Mouse (Mus musculus): Measurements from ENCODE around the gene Atp6v0a4. TPM values are rescaled to one million over a fixed set of nuclear protein-coding genes. Genes with fewer than 3 reads are reported as not detected.

The Atp6v0a4 gene
- polyA plus RNA-seq, 1 experiment from 2014 or later, result not detected

GRCm38 (mm10) chr6:38072137-38072796 lies 52.1 kb downstream of the Atp6v0a4 start:
- no peak overlapping the region for H3K9ac ChIP-seq (ENCODE audit: low read depth, low read length)
- no peaks in the 10 kb centered on the region; the same call in 1 of the 2 replicates for H3K4me1 ChIP-seq (replicated peaks; ENCODE audit: control insufficient read depth, insufficient read depth, low read length)
- 56% methylated on average over 5 of the region's 5 CpGs for WGBS
- H3K27me3 ChIP-seq (ENCODE audit: control insufficient read depth, insufficient read depth, low read length), result no peaks in the 10 kb centered on the region
- H3K27ac ChIP-seq (ENCODE audit: low read depth, low read length), result no peak overlapping the region
- no peaks in the 10 kb centered on the region for H3K9me3 ChIP-seq (ENCODE audit: control insufficient read depth, low read length)
- no peak for ATAC-seq (ENCODE audit: low FRiP score)
- no peaks in the 10 kb centered on the region for H3K36me3 ChIP-seq (ENCODE audit: control insufficient read depth, insufficient read depth, low read length)
- no peak overlapping the region for H3K4me2 ChIP-seq (replicated peaks; ENCODE audit: low read depth, low read length)
- DNase-seq (ENCODE audit: low spot score), result no peak
- no peak overlapping the region for H3K4me3 ChIP-seq (ENCODE audit: low read depth, low read length)

DNA sequence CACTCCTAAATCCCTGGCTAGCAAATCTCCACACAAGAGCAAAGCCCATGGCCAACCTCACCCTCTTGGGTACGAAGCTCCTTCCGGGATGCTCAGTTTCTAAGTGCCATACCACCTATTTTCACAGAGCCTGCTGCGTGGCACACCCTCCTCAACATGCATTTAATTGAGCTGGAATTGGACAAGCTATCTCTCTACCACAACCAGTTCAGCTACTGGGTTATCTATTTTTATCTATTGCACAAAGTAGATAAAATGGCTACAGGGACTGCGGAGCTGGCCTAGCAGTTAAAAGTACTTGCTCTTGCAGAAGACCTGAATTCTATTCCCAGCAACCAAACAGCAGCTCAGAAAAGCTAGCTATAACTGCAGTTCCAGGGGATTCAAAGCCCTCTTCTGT lies 53.1 kb downstream of the Atp6v0a4 start:
- Histone ChIP-seq H3K27ac (ENCODE audit: low read depth, low read length) (no peak overlapping the region), H3K27me3 (ENCODE audit: control insufficient read depth, insufficient read depth, low read length) (no peaks in the 10 kb centered on the region), H3K9ac (ENCODE audit: low read depth, low read length) (no peak overlapping the region), H3K4me1 (replicated peaks; ENCODE audit: control insufficient read depth, insufficient read depth, low read length) (no peaks in the 10 kb centered on the region; the same call in 1 of the 2 replicates), H3K4me2 (replicated peaks; ENCODE audit: low read depth, low read length) (no peak overlapping the region), H3K4me3 (ENCODE audit: low read depth, low read length) (no peak overlapping the region), H3K36me3 (ENCODE audit: control insufficient read depth, insufficient read depth, low read length) (no peaks in the 10 kb centered on the region), H3K9me3 (ENCODE audit: control insufficient read depth, low read length) (no peaks in the 10 kb centered on the region)
- ATAC-seq (ENCODE audit: low FRiP score), result no peak
- DNase-seq (ENCODE audit: low spot score), result no peak
- 94% methylated on average over 4 of the region's 4 CpGs for WGBS

GRCm38 (mm10) chr6:38066215-38066614 lies 58.2 kb downstream of the Atp6v0a4 start:
- Histone ChIP-seq H3K27ac (ENCODE audit: low read depth, low read length) (no peak overlapping the region), H3K4me1 (replicated peaks; ENCODE audit: control insufficient read depth, insufficient read depth, low read length) (no peaks in the 10 kb centered on the region), H3K36me3 (ENCODE audit: control insufficient read depth, insufficient read depth, low read length) (no peaks in the 10 kb centered on the region), H3K4me3 (ENCODE audit: low read depth, low read length) (no peak overlapping the region), H3K9me3 (ENCODE audit: control insufficient read depth, low read length) (no peaks in the 10 kb centered on the region), H3K27me3 (ENCODE audit: control insufficient read depth, insufficient read depth, low read length) (no peaks in the 10 kb centered on the region), H3K4me2 (replicated peaks; ENCODE audit: low read depth, low read length) (no peak overlapping the region), H3K9ac (ENCODE audit: low read depth, low read length) (no peak overlapping the region)
- DNase-seq (ENCODE audit: low spot score), result peak; percentile 79
- ATAC-seq (ENCODE audit: low FRiP score), result peak; percentile 79; the same call in 1 of the 2 replicates
- 5% methylated on average over 5 of the region's 5 CpGs for WGBS

DNA sequence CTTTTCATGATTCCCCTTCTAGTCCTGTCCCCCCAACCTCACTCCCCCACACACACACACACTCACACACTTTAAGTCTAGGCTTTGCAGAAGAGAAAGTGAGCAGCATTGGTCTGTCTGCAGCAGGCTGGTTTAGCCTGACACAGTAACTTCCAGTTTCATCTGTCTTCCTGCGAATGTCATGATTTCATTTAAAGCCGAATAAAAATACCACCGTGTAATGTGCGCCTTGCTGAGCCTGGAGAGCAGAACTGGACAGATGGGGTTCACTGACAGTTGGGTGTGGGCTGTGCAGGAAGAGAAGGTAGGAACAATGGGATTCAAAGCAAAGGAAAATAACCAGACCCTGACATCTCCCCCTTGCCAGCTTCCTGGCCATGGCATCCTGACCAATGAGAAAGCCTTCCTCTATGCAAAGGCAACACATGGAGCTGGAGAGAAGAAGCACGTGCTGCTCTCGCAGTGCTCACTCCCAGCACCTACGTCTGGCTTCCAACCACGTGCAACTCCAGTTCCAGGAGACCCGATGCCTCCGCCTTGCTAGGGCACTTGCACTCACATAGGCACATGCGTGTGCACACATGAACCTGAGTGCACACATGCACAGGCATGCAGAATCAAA lies 58.8 kb downstream of the Atp6v0a4 start:
- no peak overlapping the region for H3K4me3 ChIP-seq (ENCODE audit: low read depth, low read length)
- no peak overlapping the region for H3K9ac ChIP-seq (ENCODE audit: low read depth, low read length)
- no peaks in the 10 kb centered on the region for H3K36me3 ChIP-seq (ENCODE audit: control insufficient read depth, insufficient read depth, low read length)
- DNase-seq (ENCODE audit: low spot score) (no peak), ATAC-seq (ENCODE audit: low FRiP score) (peak; percentile 17; the same call in 1 of the 2 replicates)
- WGBS, result 83% methylated on average over 11 of the region's 11 CpGs
- no peak overlapping the region for H3K4me2 ChIP-seq (replicated peaks; ENCODE audit: low read depth, low read length)
- H3K27me3 ChIP-seq (ENCODE audit: control insufficient read depth, insufficient read depth, low read length), result no peaks in the 10 kb centered on the region
- H3K9me3 ChIP-seq (ENCODE audit: control insufficient read depth, low read length), result no peaks in the 10 kb centered on the region
- no peak overlapping the region for H3K27ac ChIP-seq (ENCODE audit: low read depth, low read length)
- H3K4me1 ChIP-seq (replicated peaks; ENCODE audit: control insufficient read depth, insufficient read depth, low read length), result no peaks in the 10 kb centered on the region

DNA sequence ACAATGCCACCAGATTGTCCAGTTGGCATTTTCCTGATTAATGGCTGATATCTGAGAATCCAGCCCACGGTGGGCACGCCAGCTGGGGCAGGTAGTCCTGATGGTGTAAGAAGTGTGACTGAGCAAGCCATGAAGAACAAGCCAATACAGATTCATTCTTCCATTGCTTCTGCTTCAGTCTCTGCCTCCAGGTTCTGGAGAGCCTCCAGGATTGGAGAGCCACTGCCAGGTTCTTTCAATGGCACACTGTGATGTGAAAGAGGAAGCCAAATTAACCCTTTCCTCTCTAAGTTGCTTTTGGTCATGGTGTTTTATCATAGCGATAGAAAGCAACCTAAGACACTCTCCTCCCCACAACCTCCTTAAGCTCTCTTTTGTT lies 59.3 kb downstream of the Atp6v0a4 start:
- no peak overlapping the region for H3K27ac ChIP-seq (ENCODE audit: low read depth, low read length)
- ATAC-seq (ENCODE audit: low FRiP score), result no peak
- no peak for DNase-seq (ENCODE audit: low spot score)

DNA sequence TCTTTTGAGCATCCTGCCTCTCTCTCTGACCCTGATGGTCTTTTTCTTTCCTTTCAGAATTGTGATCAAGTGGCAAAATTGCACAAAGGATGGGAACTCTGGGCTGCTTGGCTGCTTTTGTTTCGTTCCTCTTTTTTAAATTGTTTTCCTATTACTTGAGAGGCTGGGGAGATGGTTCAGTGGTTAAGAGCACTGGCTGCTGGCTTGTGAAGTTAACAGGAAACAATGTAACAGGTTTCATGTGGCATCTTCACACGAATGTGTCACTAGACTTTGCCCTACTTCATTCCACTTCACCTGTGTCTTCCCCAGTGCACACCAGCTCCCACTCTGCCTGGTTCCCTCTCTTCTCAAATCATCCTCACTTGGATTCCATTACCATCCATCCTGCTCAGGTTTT lies 59.8 kb downstream of the Atp6v0a4 start:
- no peaks in the 10 kb centered on the region for H3K36me3 ChIP-seq (ENCODE audit: control insufficient read depth, insufficient read depth, low read length)
- H3K9ac ChIP-seq (ENCODE audit: low read depth, low read length), result no peak overlapping the region
- ATAC-seq (ENCODE audit: low FRiP score) (no peak), DNase-seq (ENCODE audit: low spot score) (no peak)
- H3K27me3 ChIP-seq (ENCODE audit: control insufficient read depth, insufficient read depth, low read length), result no peaks in the 10 kb centered on the region
- H3K4me1 ChIP-seq (replicated peaks; ENCODE audit: control insufficient read depth, insufficient read depth, low read length), result no peaks in the 10 kb centered on the region
- H3K27ac ChIP-seq (ENCODE audit: low read depth, low read length), result no peak overlapping the region
- H3K4me3 ChIP-seq (ENCODE audit: low read depth, low read length), result no peak overlapping the region
- WGBS, result 73% methylated on average over 2 of the region's 2 CpGs
- no peak overlapping the region for H3K4me2 ChIP-seq (replicated peaks; ENCODE audit: low read depth, low read length)
- H3K9me3 ChIP-seq (ENCODE audit: control insufficient read depth, low read length), result no peaks in the 10 kb centered on the region

More for the DNA sequence above, 59.3 kb downstream of the Atp6v0a4 start:
- Histone ChIP-seq H3K27me3 (ENCODE audit: control insufficient read depth, insufficient read depth, low read length) (no peaks in the 10 kb centered on the region), H3K9ac (ENCODE audit: low read depth, low read length) (no peak overlapping the region), H3K4me1 (replicated peaks; ENCODE audit: control insufficient read depth, insufficient read depth, low read length) (no peaks in the 10 kb centered on the region), H3K9me3 (ENCODE audit: control insufficient read depth, low read length) (no peaks in the 10 kb centered on the region), H3K36me3 (ENCODE audit: control insufficient read depth, insufficient read depth, low read length) (no peaks in the 10 kb centered on the region), H3K4me2 (replicated peaks; ENCODE audit: low read depth, low read length) (no peak overlapping the region), H3K4me3 (ENCODE audit: low read depth, low read length) (no peak overlapping the region)
- WGBS, result 82% methylated on average over 3 of the region's 3 CpGs

GRCm38 (mm10) chr6:38058805-38059204 lies 65.6 kb downstream of the Atp6v0a4 start:
- no peak overlapping the region for H3K27ac ChIP-seq (ENCODE audit: low read depth, low read length)
- no peaks in the 10 kb centered on the region for H3K27me3 ChIP-seq (ENCODE audit: control insufficient read depth, insufficient read depth, low read length)
- 65% methylated on average over 5 of the region's 5 CpGs for WGBS
- no peak overlapping the region for H3K4me2 ChIP-seq (replicated peaks; ENCODE audit: low read depth, low read length)
- no peak overlapping the region for H3K9ac ChIP-seq (ENCODE audit: low read depth, low read length)
- DNase-seq (ENCODE audit: low spot score) (peak; percentile 14), ATAC-seq (ENCODE audit: low FRiP score) (no peak)
- H3K9me3 ChIP-seq (ENCODE audit: control insufficient read depth, low read length), result no peaks in the 10 kb centered on the region
- no peak overlapping the region for H3K4me3 ChIP-seq (ENCODE audit: low read depth, low read length)
- H3K4me1 ChIP-seq (replicated peaks; ENCODE audit: control insufficient read depth, insufficient read depth, low read length), result no peaks in the 10 kb centered on the region
- no peaks in the 10 kb centered on the region for H3K36me3 ChIP-seq (ENCODE audit: control insufficient read depth, insufficient read depth, low read length)

DNA sequence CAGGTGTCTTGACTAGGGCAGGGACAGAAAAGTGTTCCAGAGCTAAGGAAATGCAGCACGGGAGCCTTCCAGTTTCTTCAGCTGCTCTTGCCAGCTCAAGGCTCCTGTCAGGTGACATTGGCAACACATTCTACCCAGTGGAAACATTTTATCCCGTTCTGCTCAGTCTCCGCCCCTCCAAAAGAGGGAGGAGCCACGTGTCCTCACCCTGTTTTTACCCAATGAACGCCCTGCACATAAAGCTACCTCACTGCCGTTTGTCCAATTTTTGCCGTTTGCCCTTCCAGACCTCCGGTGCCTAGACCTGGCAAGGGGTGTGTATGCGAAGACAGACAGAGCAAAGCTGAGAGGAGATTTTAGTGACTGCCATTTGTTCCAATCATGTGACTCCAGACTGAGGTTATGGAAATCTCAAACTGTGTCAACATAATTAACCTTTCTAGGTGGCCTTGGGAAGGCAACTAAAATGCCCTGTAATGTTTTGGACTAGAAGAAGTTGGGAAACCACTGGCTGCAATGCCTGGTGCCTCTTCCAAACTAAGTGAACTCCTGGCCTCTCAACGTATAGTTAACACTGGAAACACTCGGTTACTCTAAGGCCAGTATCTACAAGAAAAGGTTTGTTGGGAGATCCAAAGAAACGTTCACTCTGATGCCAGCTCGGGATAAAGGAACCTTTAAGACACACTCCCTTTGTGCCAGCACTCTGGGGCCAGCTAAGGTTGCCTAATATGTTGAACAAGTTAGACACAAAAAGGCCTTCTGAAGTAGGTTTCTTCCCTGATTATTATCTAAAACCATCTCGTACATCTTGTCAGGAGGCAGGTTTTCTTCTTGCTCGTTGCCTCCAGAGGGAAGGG lies 68.7 kb downstream of the Atp6v0a4 start:
- no peaks in the 10 kb centered on the region for H3K36me3 ChIP-seq (ENCODE audit: control insufficient read depth, insufficient read depth, low read length)
- no peaks in the 10 kb centered on the region for H3K27me3 ChIP-seq (ENCODE audit: control insufficient read depth, insufficient read depth, low read length)
- ATAC-seq (ENCODE audit: low FRiP score) (no peak), DNase-seq (ENCODE audit: low spot score) (no peak)
- no peak overlapping the region for H3K4me2 ChIP-seq (replicated peaks; ENCODE audit: low read depth, low read length)
- H3K4me3 ChIP-seq (ENCODE audit: low read depth, low read length), result no peak overlapping the region
- 86% methylated on average over 15 of the region's 15 CpGs for WGBS
- H3K9ac ChIP-seq (ENCODE audit: low read depth, low read length), result no peak overlapping the region
- H3K27ac ChIP-seq (ENCODE audit: low read depth, low read length), result no peak overlapping the region
- H3K9me3 ChIP-seq (ENCODE audit: control insufficient read depth, low read length), result no peaks in the 10 kb centered on the region
- no peaks in the 10 kb centered on the region for H3K4me1 ChIP-seq (replicated peaks; ENCODE audit: control insufficient read depth, insufficient read depth, low read length)

Data from hindbrain, embryonic 11.5 days (tissue).